Mouse (Mus musculus) G1E (cell line): ENCODE data around the gene H2-Oa. TPM values are rescaled to one million over a fixed set of nuclear protein-coding genes. Genes with fewer than 3 reads are reported as not detected.

ENCODE experiments used
- ATAC-seq: 2 replicates; pipeline ENCODE4 v1.8.0; 2016; ENCODE audit warnings: mild to moderate bottlenecking; ENCODE audit not compliant: insufficient number of reproducible peaks, poor library complexity, low FRiP score, severe bottlenecking; ENCODE audit errors: extremely low read depth
- DNase-seq: peaks from one replicate; pipeline ENCODE4 v3.0.0; 2012; ENCODE audit warnings: low spot score
- H3K27me3 ChIP-seq: 2 replicates; pipeline ENCODE4 v1.6.1; 2012; ENCODE audit warnings: mild to moderate bottlenecking, low read length, inconsistent platforms; ENCODE audit not compliant: insufficient read depth
- H3K36me3 ChIP-seq: replicated peaks from 2 replicates; pipeline ENCODE3; 2012; ENCODE audit warnings: mild to moderate bottlenecking, inconsistent platforms
- H3K4me1 ChIP-seq: 2 replicates; pipeline ENCODE4 v1.6.1; 2012; ENCODE audit warnings: low read depth, low read length, inconsistent platforms, mixed read lengths; ENCODE audit not compliant: insufficient read depth
- H3K4me3 ChIP-seq: 2 replicates; pipeline ENCODE4 v1.5.1; 2012; ENCODE audit warnings: low read depth, mild to moderate bottlenecking, inconsistent platforms, low read length, moderate library complexity, mixed read lengths
- H3K9me3 ChIP-seq: replicated peaks from 2 replicates; pipeline ENCODE4 v1.6.1; 2012; ENCODE audit warnings: inconsistent platforms
- CTCF ChIP-seq: IDR thresholded peaks from 2 replicates; pipeline ENCODE4 v1.5.1; 2012; ENCODE audit warnings: low read depth, low read length, inconsistent platforms, mixed read lengths
- GATA1 ChIP-seq: IDR thresholded peaks from 2 replicates; pipeline ENCODE4 v1.6.1; 2012; ENCODE audit warnings: borderline replicate concordance, low read length, inconsistent platforms, mixed read lengths
- GATA2 ChIP-seq: IDR thresholded peaks from 2 replicates; pipeline ENCODE4 v1.6.1; 2012; ENCODE audit warnings: low read depth, low read length, inconsistent platforms, borderline replicate concordance
- POLR2AphosphoS5 ChIP-seq: IDR thresholded peaks from 2 replicates; pipeline ENCODE4 v1.6.1; 2012; ENCODE audit warnings: low read depth, low read length, inconsistent platforms; ENCODE audit not compliant: insufficient replicate concordance
- TAL1 ChIP-seq: conservative IDR thresholded peaks from 2 replicates; pipeline ENCODE4 v1.6.1; 2012; ENCODE audit warnings: low read depth, low read length, inconsistent platforms, mixed read lengths
- polyA plus RNA-seq: library from polyadenylated mRNA; stranded (reverse); fragments of >175 nt; gene quantifications from 2 replicates; pipeline ENCODE4 v1.2.3, GENCODE M21; 2012
- total RNA-seq, 2 experiments: library from RNA; stranded (forward) in 1 of 2; stranded (reverse) in 1 of 2; fragments of 200-1000 nt in 1 of 2; fragments of >200 nt in 1 of 2; fragmentation: Nextera tagmentation in 1 of 2; gene quantifications; 2 replicates each; pipeline ENCODE4 v1.2.3; 2014 to 2017

The H2-Oa gene
- total and polyA plus RNA-seq, 3 experiments, result 0.11 TPM; not detected in 2

DNA sequence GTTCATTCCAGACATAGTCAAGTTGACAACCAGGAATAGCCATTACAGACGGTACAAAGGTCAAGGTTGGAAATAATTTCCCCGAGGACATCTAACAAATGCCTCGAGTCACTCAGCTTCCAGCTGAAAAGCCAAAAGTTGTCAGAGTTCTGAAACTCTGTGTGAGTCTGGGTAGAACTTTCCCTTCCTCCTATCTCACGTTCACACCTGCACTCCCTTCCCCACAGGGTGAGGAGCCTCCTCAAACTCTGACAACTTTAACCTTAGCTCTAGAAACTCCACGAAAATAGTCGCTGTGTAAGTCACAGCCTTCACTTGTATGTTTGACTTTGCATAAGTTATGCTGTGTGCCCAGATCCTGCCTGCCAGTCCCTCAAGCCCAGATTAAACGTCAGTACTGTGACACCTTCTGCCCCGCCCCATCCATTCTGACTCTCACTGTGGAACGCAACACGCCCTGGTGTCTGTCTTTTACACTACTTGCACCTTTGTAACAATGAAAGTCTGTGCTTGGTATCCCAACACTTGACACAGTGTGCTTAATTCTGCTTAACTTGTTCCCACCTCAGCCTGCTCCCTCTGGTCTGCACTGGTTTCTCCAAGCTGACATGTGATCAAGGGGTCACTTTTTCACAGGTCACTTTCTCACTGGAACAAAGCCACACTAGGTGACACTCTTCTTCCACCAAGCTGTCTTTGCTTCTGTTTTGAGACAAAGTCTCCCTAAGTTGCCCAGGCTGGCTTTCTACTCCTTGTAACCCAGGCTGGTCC, 6.8 kb downstream of the H2-Oa start:
- DNase-seq (no peak), ATAC-seq (no peak)
- peaks cover 31% of the 10 kb centered on the region for H3K27me3 ChIP-seq
- TF ChIP-seq TAL1, result no peak
- no peak for TF ChIP-seq GATA1
- TF ChIP-seq GATA2, result no peak
- TF ChIP-seq CTCF, result no peak
- no peak for TF ChIP-seq POLR2AphosphoS5
- H3K9me3 ChIP-seq, result no peaks in the 10 kb centered on the region
- peaks cover 35% of the 10 kb centered on the region for H3K4me1 ChIP-seq
- H3K36me3 ChIP-seq, result no peaks in the 10 kb centered on the region
- H3K4me3 ChIP-seq, result no peak overlapping the region

DNA sequence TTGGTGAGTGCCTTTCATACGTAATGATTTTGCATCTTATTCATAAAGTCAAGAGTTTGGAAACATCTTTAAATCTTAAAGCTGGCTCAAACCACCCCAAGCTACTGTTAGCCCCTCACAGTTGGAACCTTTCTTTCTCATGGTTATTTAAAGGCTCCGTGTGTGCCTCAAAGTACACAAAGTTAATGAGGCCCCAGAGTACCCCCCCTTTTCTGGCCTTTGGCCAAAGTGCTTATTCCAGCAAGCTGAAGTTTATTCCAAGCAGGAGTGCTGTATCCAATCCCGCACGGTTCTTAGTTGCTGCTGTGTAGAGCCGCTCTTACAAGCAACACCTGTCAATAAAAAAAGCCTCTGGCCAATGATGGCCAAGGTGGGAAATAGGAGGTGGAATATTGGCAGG, 7.4 kb downstream of the H2-Oa start:
- peaks cover 32% of the 10 kb centered on the region for H3K4me1 ChIP-seq
- no peaks in the 10 kb centered on the region for H3K36me3 ChIP-seq
- no peaks in the 10 kb centered on the region for H3K9me3 ChIP-seq
- ATAC-seq (no peak), DNase-seq (no peak)
- TF ChIP-seq CTCF (no peak), GATA2 (no peak), TAL1 (no peak), GATA1 (no peak), POLR2AphosphoS5 (no peak)
- no peak overlapping the region for H3K4me3 ChIP-seq
- H3K27me3 ChIP-seq, result peaks cover 25% of the 10 kb centered on the region

DNA sequence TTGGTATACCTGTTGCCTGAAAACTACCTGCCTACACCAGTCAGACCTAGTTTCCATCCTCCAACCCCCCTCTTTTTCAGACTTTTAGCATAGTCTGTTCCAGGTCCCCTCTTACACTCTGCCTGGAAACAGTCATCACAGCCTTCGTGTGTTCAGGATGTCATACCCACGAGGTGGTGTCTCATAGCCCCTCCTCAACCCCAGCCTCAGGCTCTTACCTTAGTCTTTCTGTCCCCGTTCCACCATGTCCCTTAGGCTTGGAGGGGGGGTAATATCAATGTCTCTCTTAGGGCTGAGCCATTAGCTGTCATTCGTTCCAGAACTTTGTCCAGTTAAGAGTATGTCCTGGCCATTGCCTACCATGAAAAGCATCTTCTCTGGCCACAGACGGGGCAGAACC, 9.0 kb downstream of the H2-Oa start:
- Histone ChIP-seq H3K4me1 (peaks cover 32% of the 10 kb centered on the region), H3K9me3 (0 out of 2 replicates have a peak, but pooled peaks cover 2% of the 10 kb centered on the region), H3K27me3 (peaks cover 22% of the 10 kb centered on the region), H3K36me3 (no peaks in the 10 kb centered on the region), H3K4me3 (peak overlapping the region; percentile 63; the same call in 1 of the 2 replicates)
- ATAC-seq (no peak), DNase-seq (no peak)
- TF ChIP-seq GATA1 (no peak), TAL1 (no peak), POLR2AphosphoS5 (no peak), CTCF (no peak), GATA2 (no peak)

DNA sequence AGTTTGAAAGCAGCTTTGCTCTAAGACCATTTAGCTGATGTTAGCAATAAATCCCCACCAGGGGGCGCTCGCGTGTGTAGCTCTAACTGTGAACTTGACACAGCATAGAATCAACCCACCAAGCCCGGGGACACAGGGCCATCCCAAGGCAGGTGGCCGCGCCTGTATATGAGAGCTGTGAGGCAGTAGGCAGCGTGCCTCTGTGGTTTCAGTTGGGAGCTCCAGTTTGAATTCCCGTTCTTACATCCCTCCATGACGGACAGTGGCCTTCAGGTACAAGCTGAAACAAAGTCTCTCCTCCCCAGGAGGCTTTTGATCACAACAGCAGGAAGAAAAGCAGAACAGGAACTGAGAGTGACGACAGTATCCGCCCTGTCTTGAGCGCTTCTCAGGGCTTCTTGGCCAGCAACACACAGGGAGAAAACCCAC, 9.5 kb downstream of the H2-Oa start:
- H3K27me3 ChIP-seq, result peaks cover 19% of the 10 kb centered on the region
- no peaks in the 10 kb centered on the region for H3K36me3 ChIP-seq
- ATAC-seq (peak; percentile 54), DNase-seq (peak; percentile 75)
- peak overlapping the region; percentile 63 for H3K4me3 ChIP-seq
- H3K9me3 ChIP-seq, result 0 out of 2 replicates have a peak, but pooled peaks cover 2% of the 10 kb centered on the region
- TF ChIP-seq CTCF (peak; percentile 64), TAL1 (no peak), GATA2 (no peak)
- H3K4me1 ChIP-seq, result peaks cover 32% of the 10 kb centered on the region

DNA sequence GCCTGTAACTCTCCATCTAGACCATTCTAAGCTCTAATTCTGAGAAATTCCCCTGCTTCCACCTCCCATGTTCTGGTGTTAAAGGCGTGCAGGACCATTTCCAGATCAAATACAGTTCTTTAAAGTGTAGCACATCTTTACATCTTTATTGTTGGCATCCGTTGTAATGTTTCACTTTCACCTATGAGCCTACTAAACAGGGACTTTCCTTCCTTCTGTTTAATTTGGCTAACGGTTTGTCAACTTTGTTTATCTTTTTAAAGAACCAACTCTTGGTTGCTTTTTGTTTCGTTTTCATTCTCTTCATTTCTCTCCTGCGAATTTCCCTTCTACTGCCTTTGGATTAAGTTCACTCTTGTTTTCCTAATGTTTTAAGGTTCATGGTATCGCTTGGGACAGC, 10.7 kb downstream of the H2-Oa start:
- DNase-seq (no peak), ATAC-seq (no peak)
- TF ChIP-seq GATA1 (no peak), TAL1 (no peak), POLR2AphosphoS5 (no peak), GATA2 (no peak), CTCF (no peak)
- Histone ChIP-seq H3K36me3 (peaks cover 7% of the 10 kb centered on the region), H3K4me3 (no peak overlapping the region; the same call in 1 of the 2 replicates), H3K27me3 (peaks cover 14% of the 10 kb centered on the region), H3K9me3 (0 out of 2 replicates have a peak, but pooled peaks cover 2% of the 10 kb centered on the region), H3K4me1 (peaks cover 32% of the 10 kb centered on the region)

DNA sequence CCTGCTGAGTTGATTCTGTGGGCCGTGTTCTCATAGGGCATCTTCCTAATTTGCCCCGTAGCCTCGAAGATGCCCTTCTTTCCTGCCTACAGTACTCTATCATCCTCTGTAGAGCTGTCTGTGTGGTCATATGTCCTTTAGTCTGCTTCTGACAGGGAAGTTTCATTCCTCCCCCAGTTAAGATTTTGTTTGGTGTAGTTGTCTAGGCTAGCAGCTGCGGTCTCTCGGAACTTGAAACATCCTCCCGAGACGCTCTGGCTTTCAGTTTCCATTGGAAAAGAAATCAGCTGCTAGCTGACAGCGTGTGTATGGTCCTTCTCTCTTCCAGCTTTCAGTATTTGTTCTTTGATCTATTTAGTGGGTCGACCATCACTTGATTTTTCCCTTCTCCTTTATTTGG, 12.7 kb downstream of the H2-Oa start:
- no peak for ATAC-seq
- TF ChIP-seq POLR2AphosphoS5 (no peak), CTCF (no peak), GATA1 (no peak), TAL1 (no peak), GATA2 (no peak)
- Histone ChIP-seq H3K27me3 (peaks cover 7% of the 10 kb centered on the region), H3K4me3 (no peak overlapping the region), H3K4me1 (peaks cover 31% of the 10 kb centered on the region), H3K36me3 (peaks cover 22% of the 10 kb centered on the region), H3K9me3 (0 out of 2 replicates have a peak, but pooled peaks cover 2% of the 10 kb centered on the region)
- DNase-seq, result no peak
